Mouse (Mus musculus): ENCODE data around the gene Bnc2. TPM values are rescaled to one million over a fixed set of nuclear protein-coding genes. Genes with fewer than 3 reads are reported as not detected.

Bnc2 gene
- polyA plus RNA-seq (2012; rRNA removed) = 0.72 and 1.1 TPM in 2 replicates

GRCm38 (mm10) chr4:84675171-84675973 is at the start of gene Bnc2:
Bnc2 (minus strand) TSS chr4:84675275.
- peaks cover 22% of the 10 kb centered on the region for H3K27me3 ChIP-seq (ENCODE audit: control insufficient read depth, insufficient read depth, low read length)
- peak within 1 kb of the TSS; percentile 59; the same call in 1 of the 2 replicates for H3K27ac ChIP-seq (ENCODE audit: insufficient read depth, low read depth, low read length)
- peak within 1 kb of the TSS; percentile 49 for H3K4me3 ChIP-seq (ENCODE audit: low read depth, low read length)
- 1% methylated on average over 80 of the region's 80 CpGs for WGBS
- H3K4me1 ChIP-seq (ENCODE audit: control insufficient read depth, insufficient read depth, insufficient read length, low read length) = no peaks in the 10 kb centered on the region; the same call in 1 of the 2 replicates
- TF ChIP-seq CTCF (IDR thresholded peaks at IDR 0.05; ENCODE audit: extremely low read depth, insufficient read length, insufficient replicate concordance, low read depth, low read length) (no peak), POLR2A (IDR thresholded peaks at IDR 0.05; ENCODE audit: low read depth, low read length) (no peak)
- H3K36me3 ChIP-seq (ENCODE audit: control insufficient read depth, insufficient read depth, low read length) = no peaks in the 10 kb centered on the region

- H3K36me3 ChIP-seq (ENCODE audit: control insufficient read depth, insufficient read depth, low read length) = no peaks in the 10 kb centered on the region
- H3K27ac ChIP-seq (ENCODE audit: insufficient read depth, low read depth, low read length) = no peak overlapping the region
- H3K4me1 ChIP-seq (ENCODE audit: control insufficient read depth, insufficient read depth, insufficient read length, low read length) = no peaks in the 10 kb centered on the region
- WGBS = 55% methylated on average over 5 of the region's 5 CpGs
- TF ChIP-seq POLR2A (IDR thresholded peaks at IDR 0.05; ENCODE audit: low read depth, low read length) (no peak), CTCF (IDR thresholded peaks at IDR 0.05; ENCODE audit: extremely low read depth, insufficient read length, insufficient replicate concordance, low read depth, low read length) (no peak)
- no peaks in the 10 kb centered on the region for H3K27me3 ChIP-seq (ENCODE audit: control insufficient read depth, insufficient read depth, low read length)
- no peak overlapping the region for H3K4me3 ChIP-seq (ENCODE audit: low read depth, low read length)
Observed at GRCm38 (mm10) chr4:84707961-84708360, 32.9 kb upstream of the Bnc2 start.

- TF ChIP-seq POLR2A (IDR thresholded peaks at IDR 0.05; ENCODE audit: low read depth, low read length) (no peak), CTCF (IDR thresholded peaks at IDR 0.05; ENCODE audit: extremely low read depth, insufficient read length, insufficient replicate concordance, low read depth, low read length) (no peak)
- H3K27me3 ChIP-seq (ENCODE audit: control insufficient read depth, insufficient read depth, low read length) = no peaks in the 10 kb centered on the region
- H3K27ac ChIP-seq (ENCODE audit: insufficient read depth, low read depth, low read length) = no peak overlapping the region
- no peaks in the 10 kb centered on the region for H3K4me1 ChIP-seq (ENCODE audit: control insufficient read depth, insufficient read depth, insufficient read length, low read length)
- no peak overlapping the region for H3K4me3 ChIP-seq (ENCODE audit: low read depth, low read length)
- H3K36me3 ChIP-seq (ENCODE audit: control insufficient read depth, insufficient read depth, low read length) = no peaks in the 10 kb centered on the region
- WGBS = 57% methylated on average over 10 of the region's 10 CpGs
Observed at GRCm38 (mm10) chr4:84685521-84686366, 10.7 kb upstream of the Bnc2 start.

GRCm38 (mm10) chr4:84685009-84685408 is 9.9 kb upstream of the Bnc2 start:
- 75% methylated on average over 4 of the region's 4 CpGs for WGBS
- Histone ChIP-seq H3K27me3 (ENCODE audit: control insufficient read depth, insufficient read depth, low read length) (no peaks in the 10 kb centered on the region), H3K36me3 (ENCODE audit: control insufficient read depth, insufficient read depth, low read length) (no peaks in the 10 kb centered on the region)

GRCm38 (mm10) chr4:84675974-84676315 is 870 bp upstream of the Bnc2 start:
- Histone ChIP-seq H3K4me3 (ENCODE audit: low read depth, low read length) (peak overlapping the region; percentile 49), H3K36me3 (ENCODE audit: control insufficient read depth, insufficient read depth, low read length) (no peaks in the 10 kb centered on the region), H3K27ac (ENCODE audit: insufficient read depth, low read depth, low read length) (peak overlapping the region; percentile 59; the same call in 1 of the 2 replicates), H3K27me3 (ENCODE audit: control insufficient read depth, insufficient read depth, low read length) (peaks cover 22% of the 10 kb centered on the region), H3K4me1 (ENCODE audit: control insufficient read depth, insufficient read depth, insufficient read length, low read length) (no peaks in the 10 kb centered on the region; the same call in 1 of the 2 replicates)
- TF ChIP-seq CTCF (IDR thresholded peaks at IDR 0.05; ENCODE audit: extremely low read depth, insufficient read length, insufficient replicate concordance, low read depth, low read length) = no peak
- TF ChIP-seq POLR2A (IDR thresholded peaks at IDR 0.05; ENCODE audit: low read depth, low read length) = no peak
- WGBS = 1% methylated on average over 19 of the region's 19 CpGs

More at GRCm38 (mm10) chr4:84685009-84685408, 9.9 kb upstream of the Bnc2 start:
- Histone ChIP-seq H3K4me3 (ENCODE audit: low read depth, low read length) (no peak overlapping the region), H3K4me1 (ENCODE audit: control insufficient read depth, insufficient read depth, insufficient read length, low read length) (no peaks in the 10 kb centered on the region), H3K27ac (ENCODE audit: insufficient read depth, low read depth, low read length) (no peak overlapping the region)
- TF ChIP-seq CTCF (IDR thresholded peaks at IDR 0.05; ENCODE audit: extremely low read depth, insufficient read length, insufficient replicate concordance, low read depth, low read length) = no peak
- TF ChIP-seq POLR2A (IDR thresholded peaks at IDR 0.05; ENCODE audit: low read depth, low read length) = no peak

GRCm38 (mm10) chr4:84674318-84675170 is 531 bp downstream of the Bnc2 start:
- Histone ChIP-seq H3K27ac (ENCODE audit: insufficient read depth, low read depth, low read length) (peak overlapping the region; percentile 5; the same call in 1 of the 2 replicates), H3K36me3 (ENCODE audit: control insufficient read depth, insufficient read depth, low read length) (no peaks in the 10 kb centered on the region), H3K4me3 (ENCODE audit: low read depth, low read length) (peak overlapping the region; percentile 49), H3K4me1 (ENCODE audit: control insufficient read depth, insufficient read depth, insufficient read length, low read length) (no peaks in the 10 kb centered on the region; the same call in 1 of the 2 replicates), H3K27me3 (ENCODE audit: control insufficient read depth, insufficient read depth, low read length) (peaks cover 22% of the 10 kb centered on the region)
- TF ChIP-seq POLR2A (IDR thresholded peaks at IDR 0.05; ENCODE audit: low read depth, low read length) (no peak), CTCF (IDR thresholded peaks at IDR 0.05; ENCODE audit: extremely low read depth, insufficient read length, insufficient replicate concordance, low read depth, low read length) (no peak)
- WGBS = 3% methylated on average over 99 of the region's 104 CpGs
